Mouse (Mus musculus) gastrocnemius, adult 2 months (tissue): ENCODE data around the gene Sorcs1. TPM values are rescaled to one million over a fixed set of nuclear protein-coding genes. Genes with fewer than 3 reads are reported as not detected.
A peak's percentile ranks its signal among the peaks of the same experiment; 100 is the strongest.

Source experiments
- DNase-seq: peaks from one replicate; pipeline ENCODE4 v3.0.0; 2022
- H3K27ac ChIP-seq: fragments of 200-600 bp; 2 replicates; pipeline ENCODE4 v1.8.1; 2022; ENCODE audit warnings: mild to moderate bottlenecking
- H3K4me3 ChIP-seq: fragments of 200-600 bp; 2 replicates; pipeline ENCODE4 v1.8.1; 2022; ENCODE audit warnings: mild to moderate bottlenecking, moderate library complexity
- CTCF ChIP-seq: fragments of 200-600 bp; IDR thresholded peaks from 2 replicates; pipeline ENCODE4 v1.8.1; 2022; ENCODE audit warnings: antibody characterized with exemption, mild to moderate bottlenecking, moderate library complexity
- intact Hi-C: fragments of 180-260 bp; cut with DNase I; formaldehyde crosslinking; loops from one replicate; pipeline ENCODE4 v1.15.1; 2025
- total RNA-seq, 2 experiments: library from RNA; stranded (reverse); gene quantifications; 2 replicates each; pipeline ENCODE4 v1.2.3; 2021

Sorcs1 gene
- total RNA-seq, 2 experiments from 2014 or later = 0.47 to 4.1 TPM

GRCm38 (mm10) chr19:50366446-50366845 lies 312.0 kb downstream of the Sorcs1 start:
- intact Hi-C loops = no loop called here
- TF ChIP-seq CTCF = no peak
- DNase-seq = no peak
- H3K4me3 ChIP-seq = no peak overlapping the region
- H3K27ac ChIP-seq = no peak overlapping the region

DNA sequence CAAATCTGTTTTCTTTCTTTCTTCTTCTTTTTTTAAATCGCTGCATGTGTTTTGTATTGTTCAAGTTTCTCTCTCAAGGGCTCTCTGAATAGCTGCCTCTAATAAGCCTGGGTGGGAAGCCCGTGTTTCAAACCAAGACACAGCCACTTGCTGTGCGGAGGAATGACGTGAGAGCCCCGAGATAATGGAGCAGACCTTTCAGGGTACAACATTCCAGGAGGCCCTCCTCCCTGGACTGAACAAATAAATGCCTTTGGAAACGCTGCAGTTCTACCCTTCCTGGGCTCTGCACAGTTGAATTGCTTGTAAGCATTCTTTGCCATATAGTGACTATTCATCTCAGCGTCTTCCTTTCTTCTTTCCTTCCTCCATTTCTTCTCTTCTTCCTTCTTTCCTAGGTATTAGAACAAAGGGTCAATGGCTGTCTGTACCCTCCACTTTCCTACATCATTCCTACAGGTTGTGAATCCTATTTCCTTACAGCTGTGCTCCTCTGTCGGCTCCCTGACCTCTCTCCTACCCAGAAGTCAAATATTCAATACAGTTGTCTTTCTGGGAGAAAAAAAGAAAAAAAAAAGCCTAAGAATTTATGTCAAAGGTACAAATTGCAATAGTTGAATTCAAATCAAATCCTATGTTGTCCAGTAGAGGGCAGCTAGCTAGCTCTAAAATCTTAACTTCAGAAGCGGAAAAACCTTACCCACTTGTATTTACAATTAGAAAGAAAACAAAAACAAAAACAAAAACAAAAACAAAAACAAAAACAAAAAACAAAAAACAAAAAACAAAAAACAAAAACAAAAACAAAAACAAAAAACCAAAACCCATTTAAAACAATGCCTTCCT lies 315.6 kb downstream of the Sorcs1 start:
- Histone ChIP-seq H3K4me3 (no peak overlapping the region), H3K27ac (no peak overlapping the region)
- intact Hi-C loops = no loop called here
- DNase-seq = no peak
- peak; percentile 30; the same call in 1 of the 2 replicates for TF ChIP-seq CTCF

- no peak for DNase-seq
- no peak for TF ChIP-seq CTCF
- Histone ChIP-seq H3K4me3 (no peak overlapping the region), H3K27ac (no peak overlapping the region)
- intact Hi-C loops = no loop called here
Observed at GRCm38 (mm10) chr19:50358561-50358960, 319.9 kb downstream of the Sorcs1 start.

- H3K4me3 ChIP-seq = no peak overlapping the region
- DNase-seq = no peak
- intact Hi-C loops = no loop called here
- H3K27ac ChIP-seq = no peak overlapping the region
- no peak for TF ChIP-seq CTCF
Observed at GRCm38 (mm10) chr19:50339211-50339610, 339.2 kb downstream of the Sorcs1 start.

DNA sequence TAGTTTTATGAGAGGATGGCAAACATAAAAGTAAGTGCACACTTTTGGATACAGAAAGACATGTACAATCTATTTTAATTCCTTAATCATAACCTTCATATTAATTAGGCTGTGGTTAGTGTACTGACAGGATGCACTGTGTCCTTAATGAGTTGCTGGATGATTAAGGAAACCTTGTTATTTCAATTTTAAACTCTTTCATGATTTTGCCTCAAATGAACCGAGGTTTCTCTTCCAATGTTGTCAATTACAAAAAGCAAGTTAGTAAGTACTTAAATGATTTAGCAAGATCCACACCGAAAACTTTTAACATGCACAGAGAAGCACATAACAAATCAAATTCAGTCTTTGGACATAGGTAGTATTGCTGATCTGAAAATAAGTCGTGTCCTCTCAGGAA lies 341.7 kb downstream of the Sorcs1 start:
- no peak for TF ChIP-seq CTCF
- Histone ChIP-seq H3K27ac (no peak overlapping the region), H3K4me3 (no peak overlapping the region)
- DNase-seq = no peak
- intact Hi-C loops = no loop called here

GRCm38 (mm10) chr19:50331136-50331535 lies 347.3 kb downstream of the Sorcs1 start:
- intact Hi-C loops = no loop called here
- TF ChIP-seq CTCF = no peak
- H3K27ac ChIP-seq = no peak overlapping the region
- DNase-seq = no peak
- H3K4me3 ChIP-seq = no peak overlapping the region

DNA sequence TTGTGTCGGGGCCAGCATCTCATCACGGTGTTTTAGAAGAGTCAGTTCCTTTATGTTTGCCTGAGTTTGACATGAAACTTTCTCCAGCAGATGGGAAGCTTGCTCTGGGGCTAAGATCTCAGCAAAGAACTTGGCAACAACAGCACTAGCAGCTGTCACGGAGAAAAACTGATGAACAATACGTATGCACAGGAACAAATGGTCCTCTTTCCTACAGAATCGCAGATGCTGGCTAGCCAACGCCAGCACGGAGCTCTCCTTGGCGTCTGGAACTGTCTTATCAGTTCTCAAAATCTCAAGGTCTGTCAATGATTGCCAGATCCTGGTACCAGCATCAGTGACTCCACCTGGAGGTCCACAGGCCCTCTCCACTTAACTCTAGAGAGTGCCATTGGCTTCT lies 350.6 kb downstream of the Sorcs1 start:
- no peak for TF ChIP-seq CTCF
- intact Hi-C loops = no loop called here
- Histone ChIP-seq H3K27ac (no peak overlapping the region), H3K4me3 (no peak overlapping the region)
- no peak for DNase-seq

GRCm38 (mm10) chr19:50326151-50326550 lies 352.3 kb downstream of the Sorcs1 start:
- no peak overlapping the region for H3K27ac ChIP-seq
- intact Hi-C loops = no loop called here

GRCm38 (mm10) chr19:50325686-50326085 lies 352.8 kb downstream of the Sorcs1 start:
- no peak for TF ChIP-seq CTCF
- intact Hi-C loops = no loop called here
- peak; percentile 67 for DNase-seq
- Histone ChIP-seq H3K27ac (no peak overlapping the region), H3K4me3 (no peak overlapping the region)

More at GRCm38 (mm10) chr19:50326151-50326550, 352.3 kb downstream of the Sorcs1 start:
- TF ChIP-seq CTCF = no peak
- no peak overlapping the region for H3K4me3 ChIP-seq
- DNase-seq = no peak

DNA sequence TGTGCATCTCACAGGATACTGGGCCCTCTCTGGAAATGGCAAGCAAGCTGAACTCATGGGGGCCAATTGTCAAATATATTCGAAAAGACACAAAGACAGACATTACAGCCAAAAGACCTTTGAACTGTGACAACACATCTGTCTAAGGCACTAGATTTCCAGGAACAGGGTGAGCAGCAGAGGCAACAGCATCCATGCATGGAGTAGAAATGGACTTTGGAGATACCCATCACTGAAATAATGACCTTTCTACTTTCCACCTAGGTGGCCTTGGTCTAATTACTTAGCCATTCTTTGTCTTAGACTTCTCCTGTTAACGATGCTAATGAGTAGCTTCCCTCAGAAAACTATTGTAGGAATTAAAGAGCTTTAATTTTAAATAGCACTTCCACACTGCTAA lies 371.4 kb downstream of the Sorcs1 start:
- TF ChIP-seq CTCF = no peak
- Histone ChIP-seq H3K27ac (no peak overlapping the region), H3K4me3 (no peak overlapping the region)
- intact Hi-C loops = no loop called here
- DNase-seq = no peak

DNA sequence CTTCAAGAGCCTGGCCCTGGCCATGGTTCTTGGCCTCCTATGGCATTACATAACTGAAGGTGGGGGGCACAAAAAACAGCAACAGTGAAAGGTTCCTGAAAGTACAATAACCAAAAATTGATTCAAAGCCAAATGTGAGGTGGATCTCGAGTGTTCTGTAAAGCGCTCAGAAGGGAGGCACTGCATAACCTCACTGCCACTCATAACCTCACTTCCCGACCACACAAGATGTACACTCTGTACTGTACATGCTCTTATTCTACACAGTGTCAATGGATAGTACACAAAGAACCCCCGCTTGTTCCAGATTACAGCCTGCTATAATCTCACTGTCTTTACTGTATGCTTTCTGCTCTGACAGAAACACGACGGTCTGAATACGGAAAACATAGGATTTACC lies 384.2 kb downstream of the Sorcs1 start:
- no peak overlapping the region for H3K4me3 ChIP-seq
- no peak for DNase-seq
- intact Hi-C loops = no loop called here
- TF ChIP-seq CTCF = no peak
- no peak overlapping the region for H3K27ac ChIP-seq

DNA sequence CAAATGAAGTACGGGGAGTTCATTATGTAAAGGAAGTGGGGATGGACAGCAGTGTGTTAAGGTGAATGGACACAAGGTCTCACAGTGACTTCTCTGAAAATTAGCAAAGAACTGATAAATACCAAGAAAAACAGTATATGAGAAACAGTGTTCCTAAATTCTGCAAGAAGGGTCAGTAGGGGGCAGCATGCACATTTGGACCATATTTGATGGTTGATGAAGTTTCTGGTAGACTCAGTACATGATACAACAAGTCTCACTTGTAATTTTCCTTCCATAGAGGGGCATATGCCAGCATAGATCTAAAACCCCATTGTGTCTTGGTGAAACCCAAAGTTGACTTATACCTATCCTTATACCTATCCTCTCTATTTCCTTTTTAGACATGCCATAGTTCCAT lies 414.0 kb downstream of the Sorcs1 start:
- no peak overlapping the region for H3K4me3 ChIP-seq
- TF ChIP-seq CTCF = peak; percentile 42
- no peak overlapping the region for H3K27ac ChIP-seq
- intact Hi-C loops = no loop called here
- peak; percentile 13 for DNase-seq

- no peak overlapping the region for H3K4me3 ChIP-seq
- peak; percentile 78 for TF ChIP-seq CTCF
- intact Hi-C loops = no loop called here
- peak; percentile 17 for DNase-seq
- H3K27ac ChIP-seq = no peak overlapping the region
Observed at GRCm38 (mm10) chr19:50258718-50259413, 419.6 kb downstream of the Sorcs1 start.
